Mouse (Mus musculus) activated CD4-positive, CD25-positive, alpha-beta regulatory T cell (primary cell): ENCODE results near the gene Abhd6. TPM values are rescaled to one million over a fixed set of nuclear protein-coding genes. Genes with fewer than 3 reads are reported as not detected.

ENCODE experiments used
- polyA plus RNA-seq, 2 experiments: library from polyadenylated mRNA; unstranded; fragments of 100-300 nt; shearing (Covaris generic); gene quantifications; one replicate each; pipeline ENCODE4 v1.2.1; 2017

The Abhd6 gene
- polyA plus RNA-seq = 10 to 100 TPM; 17.8 to 19.3 TPM

GRCm38 (mm10) chr14:8002432-8003092 lies at the start of gene Abhd6:
Gene Abhd6, plus strand, starts transcription at chr14:8002902.

GRCm38 (mm10) chr14:7957049-7957448 lies 45.7 kb upstream of the Abhd6 start, which contains the start of gene Gm45521:
Gene Gm45521, plus strand, starts transcription at chr14:7957288.

DNA sequence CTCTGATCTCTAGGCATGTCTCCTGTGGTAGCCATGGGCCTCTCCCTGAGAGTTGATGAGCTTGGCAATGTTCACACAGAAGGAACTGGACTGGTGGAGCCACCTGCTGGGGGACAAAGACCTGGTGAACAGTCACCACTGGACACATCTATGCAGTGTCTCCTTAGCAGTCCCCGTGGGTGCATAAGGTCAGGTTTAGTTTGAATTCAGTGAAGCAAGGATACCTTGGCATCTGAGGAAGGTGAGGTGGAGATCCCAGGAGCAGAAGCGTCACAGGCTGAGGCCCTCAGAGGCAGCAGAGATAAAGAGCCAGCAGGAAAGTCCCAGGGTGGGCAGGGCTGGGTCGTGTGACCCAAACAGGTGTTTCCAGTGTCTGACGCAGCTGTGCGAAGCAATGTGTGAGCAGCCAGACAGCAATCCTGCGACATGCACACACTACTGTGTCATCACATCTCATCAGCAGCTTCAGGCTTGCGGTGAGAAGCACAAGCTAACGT lies 8.4 kb upstream of the Abhd6 start, which contains the start of gene Dnase1l3:
TSS of gene Dnase1l3 (minus strand) at position 303 of the 497 bp plus-strand sequence.

DNA sequence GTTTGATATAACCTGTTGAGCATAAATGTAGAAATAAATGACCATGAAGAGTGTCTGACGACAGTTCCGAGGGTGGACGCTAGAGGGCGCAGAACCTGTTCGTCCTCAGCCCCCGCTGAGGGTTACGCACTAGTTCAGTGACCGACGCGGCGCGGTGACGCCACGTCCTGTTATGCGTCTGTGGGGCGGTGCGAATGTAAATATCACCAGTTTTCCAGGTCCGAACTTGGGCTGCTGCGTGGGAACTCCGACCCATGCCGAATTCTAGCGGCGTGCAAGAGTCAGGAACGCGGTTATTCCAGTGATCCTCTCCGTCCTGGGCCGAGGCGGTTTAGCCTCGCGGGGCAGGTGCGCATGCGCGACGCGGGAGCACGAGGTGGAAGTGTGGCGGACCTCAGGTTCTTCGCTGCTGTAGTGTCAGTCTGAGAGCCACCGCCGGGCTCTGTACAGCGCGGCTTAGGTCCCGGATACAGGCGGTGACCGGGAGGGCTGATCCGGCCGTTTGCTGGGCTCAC lies 77.5 kb downstream of the Abhd6 start, which contains the start of gene Rpp14:
TSS of gene Rpp14 (plus strand) at position 203 of the 515 bp plus-strand sequence.

GRCm38 (mm10) chr14:8097978-8098686 lies 95.4 kb downstream of the Abhd6 start, which contains the start of gene Pxk:
Gene Pxk, plus strand, starts transcription at chr14:8098211.

Other genes starting within 250 kb of the Abhd6 start
- gene Gm26661, start 211.3 kb upstream of the Abhd6 start, polyA plus RNA-seq = not detected
- gene Flnb, start 184.9 kb upstream of the Abhd6 start, polyA plus RNA-seq = 10 to 100 TPM in 1 of 2 experiments, 1 to 10 TPM in 1; 5.4 to 17.3 TPM
- under 1 TPM in 1 of 2 experiments, not detected in 1; 0.36 TPM for gene Gm45521, start 45.6 kb upstream of the Abhd6 start, polyA plus RNA-seq
- 1 to 10 TPM in 1 of 2 experiments, under 1 TPM in 1; 0.56 to 1.7 TPM for gene Dnase1l3, start 8.3 kb upstream of the Abhd6 start, polyA plus RNA-seq
- gene Rpp14, start 77.5 kb downstream of the Abhd6 start, polyA plus RNA-seq = 10 to 100 TPM; 30.3 to 47.2 TPM
- gene Pxk, start 95.3 kb downstream of the Abhd6 start, polyA plus RNA-seq = 10 to 100 TPM; 62.1 to 66.7 TPM
- 100 to 1,000 TPM; 141 to 195 TPM for gene Pdhb, start 170.1 kb downstream of the Abhd6 start, polyA plus RNA-seq
- gene Kctd6, start 211.2 kb downstream of the Abhd6 start, polyA plus RNA-seq = 10 to 100 TPM; 10.7 to 19.0 TPM